Mouse (Mus musculus) urinary bladder, adult 2 months (tissue): ENCODE measurements around the gene Sash1. TPM values are rescaled to one million over a fixed set of nuclear protein-coding genes. Genes with fewer than 3 reads are reported as not detected.

Source experiments
- DNase-seq: peaks from one replicate; pipeline ENCODE4 v3.0.0; 2022; ENCODE audit warnings: low spot score
- polyA plus RNA-seq: library from polyadenylated mRNA; depleted of rRNA; stranded (reverse); fragments of >200 nt; gene quantifications from 2 replicates; pipeline ENCODE4 v1.2.3, GENCODE M21; 2012

Sash1 gene
- polyA plus RNA-seq, 1 experiment = 30.4 TPM

DNA sequence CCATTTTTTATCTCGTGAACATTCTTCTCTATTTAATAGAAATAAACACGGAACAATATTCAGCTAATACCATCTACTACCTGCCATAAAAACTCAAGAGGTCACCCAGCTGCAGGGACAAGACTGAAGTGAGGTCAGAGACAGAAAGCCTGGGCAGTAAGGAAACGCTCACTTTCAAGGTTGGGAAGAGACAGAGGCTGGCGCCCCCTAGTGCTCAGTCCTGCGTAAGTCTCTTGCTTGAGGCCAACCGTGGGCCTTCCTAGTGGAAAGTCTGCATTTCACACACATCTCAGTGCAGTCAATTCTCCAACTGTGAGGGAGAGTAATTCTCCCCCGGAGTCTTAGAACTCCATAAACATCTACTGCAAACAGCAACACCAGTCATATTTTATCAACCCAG is 90.5 kb downstream of the Sash1 start:
- no peak for DNase-seq

- no peak for DNase-seq
Observed at GRCm38 (mm10) chr10:8792412-8792811, 93.5 kb downstream of the Sash1 start.

- no peak for DNase-seq
Observed at GRCm38 (mm10) chr10:8789096-8789495, 96.8 kb downstream of the Sash1 start.

GRCm38 (mm10) chr10:8787221-8787620 is 98.6 kb downstream of the Sash1 start:
- no peak for DNase-seq

GRCm38 (mm10) chr10:8785451-8786145 is 100.3 kb downstream of the Sash1 start:
- DNase-seq = no peak

- no peak for DNase-seq
Observed at GRCm38 (mm10) chr10:8781876-8782372, 103.9 kb downstream of the Sash1 start.

DNA sequence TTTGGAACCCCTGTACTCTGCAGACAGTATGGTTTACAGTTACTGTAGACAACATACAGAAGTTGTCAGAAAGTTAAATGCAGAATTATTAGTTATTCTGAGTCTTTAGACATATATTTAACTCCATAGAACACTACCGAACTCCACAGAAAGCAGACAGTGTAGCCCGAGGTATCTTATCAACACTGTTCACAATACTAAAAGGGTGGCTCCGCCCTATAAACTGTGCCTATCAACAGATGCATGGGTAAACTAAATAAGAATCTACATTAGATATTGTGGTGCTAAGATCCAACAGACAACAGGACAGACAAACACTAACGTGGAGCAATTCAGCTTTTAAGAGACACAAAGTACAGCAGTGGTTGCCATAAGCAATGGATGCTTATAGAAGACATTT is 106.0 kb downstream of the Sash1 start:
- no peak for DNase-seq

DNA sequence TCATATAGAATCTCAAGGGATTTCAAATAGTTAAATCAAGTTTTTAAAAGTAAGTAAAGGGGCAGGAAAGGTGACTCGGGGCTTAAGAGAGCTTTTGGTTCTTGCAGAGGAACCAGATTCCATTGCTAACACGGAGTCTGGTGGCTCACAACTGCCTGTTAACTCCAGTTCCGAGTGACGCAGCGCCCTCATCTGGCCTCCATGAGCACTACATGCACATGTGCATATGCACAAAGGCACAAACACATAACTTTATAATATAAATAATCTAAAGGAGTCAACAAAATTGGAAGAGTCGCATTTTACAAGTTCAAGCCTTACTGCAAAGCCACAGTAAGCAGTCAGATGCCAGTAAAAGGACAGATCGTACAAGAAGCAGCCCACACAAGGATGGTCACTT is 107.0 kb downstream of the Sash1 start:
- no peak for DNase-seq

DNA sequence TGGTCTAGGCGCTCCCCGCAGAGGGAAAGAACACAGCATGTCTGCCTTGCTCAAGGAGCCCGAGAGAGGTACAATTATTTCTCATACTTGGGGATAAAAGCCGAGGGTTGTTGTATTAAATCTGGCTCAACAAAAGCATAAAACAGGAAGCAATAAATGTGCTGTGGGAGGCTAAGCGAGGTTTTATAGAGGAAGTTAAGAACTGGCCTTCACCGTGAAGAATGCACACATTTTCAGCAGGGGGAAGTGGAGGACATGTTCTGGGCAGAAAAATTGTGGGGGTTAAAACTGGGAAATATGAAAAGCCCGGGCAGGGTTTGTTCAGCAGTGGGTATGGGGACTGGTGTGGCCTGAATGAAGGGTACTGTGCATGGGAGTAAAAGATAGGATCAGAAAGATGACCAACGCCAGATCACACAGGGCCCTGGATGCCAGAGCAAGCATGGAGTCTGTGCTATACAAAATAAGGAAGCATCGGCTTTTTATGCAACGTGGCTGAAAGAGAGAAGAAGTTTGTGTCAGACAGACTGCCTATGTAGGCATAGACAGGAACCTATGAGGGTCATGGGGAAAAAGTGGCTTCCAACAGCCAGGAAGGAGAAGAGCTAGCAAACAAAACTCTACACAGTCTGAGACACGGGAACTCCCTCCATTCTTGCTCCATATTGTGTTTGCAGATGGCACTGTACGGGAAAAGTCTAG is 108.2 kb downstream of the Sash1 start:
- no peak for DNase-seq

- no peak for DNase-seq
Observed at GRCm38 (mm10) chr10:8776791-8777190, 109.1 kb downstream of the Sash1 start.

DNA sequence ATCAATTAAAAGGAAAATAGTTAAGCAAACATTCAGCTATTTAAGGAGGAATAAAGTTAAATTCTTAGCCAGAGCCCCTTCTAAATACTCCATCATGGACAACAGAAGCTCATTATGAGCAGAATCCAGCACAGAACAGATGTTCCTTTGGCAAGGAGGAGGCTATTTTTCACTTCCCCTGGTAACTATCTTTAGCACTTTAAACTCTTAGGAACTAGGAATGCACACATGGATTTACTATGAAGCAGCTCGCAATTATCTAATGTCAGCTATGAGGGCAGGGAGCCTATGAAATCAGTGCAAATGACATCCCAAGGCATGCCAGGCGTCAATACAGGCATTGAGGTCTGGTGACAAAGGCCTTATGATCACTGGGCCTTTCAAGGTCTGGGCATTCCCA is 110.1 kb downstream of the Sash1 start:
- no peak for DNase-seq

GRCm38 (mm10) chr10:8772464-8773209 is 113.2 kb downstream of the Sash1 start:
- DNase-seq = no peak

GRCm38 (mm10) chr10:8770931-8771653 is 114.8 kb downstream of the Sash1 start:
- DNase-seq = no peak

- DNase-seq = no peak
Observed at GRCm38 (mm10) chr10:8768654-8769053, 117.2 kb downstream of the Sash1 start.

DNA sequence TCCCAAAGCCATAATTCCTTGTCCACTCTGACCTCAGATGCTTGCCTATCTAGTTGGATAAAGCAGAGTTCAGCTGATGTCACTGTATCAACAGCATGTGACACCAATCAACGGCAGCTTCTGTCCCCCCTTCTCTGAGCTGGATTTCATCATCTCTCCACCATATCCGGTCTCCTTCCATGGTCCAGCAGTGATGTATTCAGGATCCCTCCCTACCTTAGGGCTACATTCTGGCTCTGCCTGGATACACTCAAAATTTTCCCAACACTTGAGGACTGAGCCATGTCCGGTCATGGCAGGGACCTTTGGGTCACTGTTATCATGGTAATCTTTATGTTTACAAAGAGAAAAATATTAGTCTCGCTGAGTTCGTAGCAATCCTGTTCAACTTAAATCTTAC is 118.5 kb downstream of the Sash1 start:
- no peak for DNase-seq

GRCm38 (mm10) chr10:8765922-8766522 is 119.8 kb downstream of the Sash1 start:
- no peak for DNase-seq

GRCm38 (mm10) chr10:8762771-8763170 is 123.1 kb downstream of the Sash1 start:
- DNase-seq = no peak

- DNase-seq = no peak
Observed at GRCm38 (mm10) chr10:8762209-8762701, 123.6 kb downstream of the Sash1 start.

- no peak for DNase-seq
Observed at GRCm38 (mm10) chr10:8761656-8762055, 124.2 kb downstream of the Sash1 start.

- no peak for DNase-seq
Observed at GRCm38 (mm10) chr10:8760598-8760997, 125.3 kb downstream of the Sash1 start.

DNA sequence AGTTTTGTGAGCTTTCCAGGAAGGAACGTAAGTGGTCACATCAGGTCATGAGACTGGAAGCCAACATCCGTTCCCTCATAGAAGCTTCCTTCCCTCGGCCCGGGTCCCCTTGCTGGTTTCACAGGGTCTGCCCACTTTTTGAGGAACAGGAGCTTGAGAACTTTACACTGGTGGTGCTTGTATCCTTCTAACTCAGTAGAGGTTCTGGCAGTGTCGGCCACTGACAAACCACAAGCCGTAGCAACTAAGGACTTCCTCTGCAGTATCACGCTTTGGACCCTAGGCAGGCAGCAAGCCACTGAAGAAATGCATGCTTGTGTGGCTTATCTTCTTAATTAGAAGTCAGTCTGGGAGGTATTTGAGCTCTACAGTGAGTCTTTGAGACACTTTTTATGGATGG is 126.6 kb downstream of the Sash1 start:
- no peak for DNase-seq
